In the genomic region with DNA sequence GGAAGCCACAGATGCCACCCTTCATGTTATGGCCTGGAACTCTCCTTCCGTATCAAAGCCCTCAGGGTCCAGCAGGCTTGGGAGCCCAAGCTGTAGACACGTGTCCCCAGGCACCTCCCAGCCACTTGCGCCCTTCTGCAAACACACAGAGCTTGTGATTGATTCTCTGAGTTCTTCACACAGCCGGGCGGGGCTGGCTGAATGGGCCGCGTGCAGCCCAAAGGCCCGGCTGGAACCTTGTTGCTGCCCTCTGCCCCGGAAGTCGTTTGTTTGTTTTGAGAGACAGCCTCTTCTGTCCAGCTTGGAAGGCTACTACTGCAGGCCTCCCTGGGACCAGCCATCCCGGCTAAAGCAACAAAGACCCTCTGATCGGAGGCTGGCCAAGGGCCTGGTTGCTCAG, we compare ENCODE assay signal across 8 mouse cellular contexts.
DNase-seq lines count a peak whose midpoint lies in the region; ATAC-seq and TF ChIP-seq lines count a peak whose summit lies in the region.

No protein-coding gene starts in this region.

- TF ChIP-seq CTCF in liver, adult 2 months (IDR thresholded peaks at IDR 0.05; ENCODE audit: low read depth, low read length): no peak
- no peak for TF ChIP-seq CTCF in midbrain, postnatal 0 days (IDR thresholded peaks at IDR 0.05)

- no peak overlapping the region for H3K9ac ChIP-seq in hindbrain, embryonic 14.5 days
- H3K9ac ChIP-seq in liver, adult 2 months (ENCODE audit: low read depth, low read length): 0 out of 2 replicates have a peak overlapping the region, but pooled peaks have one; percentile 10
- H3K9ac ChIP-seq in stomach, embryonic 16.5 days (ENCODE audit: low read length): peak overlapping the region; percentile 49
- H3K9ac ChIP-seq in midbrain, postnatal 0 days (replicated peaks; ENCODE audit: low read length, poor library complexity, severe bottlenecking): no peak overlapping the region

- no peaks in the 10 kb centered on the region for H3K79me2 ChIP-seq in liver, adult 2 months (ENCODE audit: control insufficient read depth, insufficient read depth, low read length)

- peak; percentile 29 for DNase-seq in thymus, postnatal 14 days
- DNase-seq in thymus, postnatal 36 days: no peak
- no peak for DNase-seq in hindbrain, embryonic 14.5 days (ENCODE audit: low spot score)
- DNase-seq in liver, adult 2 months (ENCODE audit: extremely low read depth, low read depth, low spot score): peak; percentile 93
- DNase-seq in midbrain, postnatal 0 days (ENCODE audit: low spot score): no peak
- no peak for DNase-seq in gastrocnemius, postnatal 36 days
- no peak for DNase-seq in layer of hippocampus, postnatal 14 days (ENCODE audit: low spot score in 2 of 2)

- H3K36me3 ChIP-seq in hindbrain, embryonic 14.5 days (replicated peaks; ENCODE audit: control insufficient read depth, insufficient read depth): no peaks in the 10 kb centered on the region
- no peaks in the 10 kb centered on the region for H3K36me3 ChIP-seq in liver, adult 2 months (ENCODE audit: control insufficient read depth, insufficient read depth, low read length)
- no peaks in the 10 kb centered on the region for H3K36me3 ChIP-seq in stomach, embryonic 16.5 days (ENCODE audit: control insufficient read depth, insufficient read depth, low read length)
- H3K36me3 ChIP-seq in midbrain, postnatal 0 days (ENCODE audit: insufficient read depth, low read length): no peaks in the 10 kb centered on the region

- intact Hi-C loops in gastrocnemius, postnatal 36 days (cut with DNase I): no loop called here

- H3K27ac ChIP-seq in hindbrain, embryonic 14.5 days: peak overlapping the region; percentile 32; the same call in 1 of the 2 replicates
- H3K27ac ChIP-seq in liver, adult 2 months (replicated peaks; ENCODE audit: insufficient read depth, low read depth, low read length): peak overlapping the region; percentile 87
- H3K27ac ChIP-seq in stomach, embryonic 16.5 days (ENCODE audit: low read length): peak overlapping the region; percentile 54; the same call in 1 of the 2 replicates
- no peak overlapping the region for H3K27ac ChIP-seq in midbrain, postnatal 0 days (ENCODE audit: low read depth, low read length)

- 10% methylated on average over 12 of the region's 12 CpGs for WGBS in hindbrain, embryonic 14.5 days
- WGBS in liver, adult 2 months: 10% methylated on average over 12 of the region's 12 CpGs
- 16% methylated on average over 12 of the region's 12 CpGs for WGBS in stomach, embryonic 16.5 days
- 51% methylated on average over 12 of the region's 12 CpGs for WGBS in midbrain, postnatal 0 days

- H3K4me1 ChIP-seq in hindbrain, embryonic 14.5 days (replicated peaks; ENCODE audit: control insufficient read depth, insufficient read depth, low read length): peaks cover 8% of the 10 kb centered on the region
- H3K4me1 ChIP-seq in liver, adult 2 months (ENCODE audit: control insufficient read depth, insufficient read depth, low read length): peaks cover 27% of the 10 kb centered on the region
- H3K4me1 ChIP-seq in stomach, embryonic 16.5 days (ENCODE audit: control insufficient read depth, insufficient read depth, low read length): peaks cover 20% of the 10 kb centered on the region
- H3K4me1 ChIP-seq in midbrain, postnatal 0 days (ENCODE audit: insufficient read depth, low read length): no peaks in the 10 kb centered on the region

- no peak overlapping the region for H3K4me3 ChIP-seq in hindbrain, embryonic 14.5 days (replicated peaks; ENCODE audit: low read length)
- no peak overlapping the region for H3K4me3 ChIP-seq in liver, adult 2 months (ENCODE audit: insufficient read depth, low read depth, low read length)
- H3K4me3 ChIP-seq in stomach, embryonic 16.5 days (replicated peaks; ENCODE audit: low read length): no peak overlapping the region
- H3K4me3 ChIP-seq in midbrain, postnatal 0 days (ENCODE audit: low read depth, low read length): no peak overlapping the region

- no peaks in the 10 kb centered on the region for H3K27me3 ChIP-seq in hindbrain, embryonic 14.5 days (ENCODE audit: control insufficient read depth, insufficient read depth, low read length)
- H3K27me3 ChIP-seq in liver, adult 2 months (ENCODE audit: control insufficient read depth, insufficient read depth, low read length): no peaks in the 10 kb centered on the region
- H3K27me3 ChIP-seq in stomach, embryonic 16.5 days (ENCODE audit: control insufficient read depth, insufficient read depth, low read length): no peaks in the 10 kb centered on the region
- no peaks in the 10 kb centered on the region for H3K27me3 ChIP-seq in midbrain, postnatal 0 days (ENCODE audit: insufficient read depth, low read length)

- TF ChIP-seq POLR2A in liver, adult 2 months (IDR thresholded peaks at IDR 0.05; ENCODE audit: extremely low read depth, insufficient read depth, low read length): no peak

- ATAC-seq in hindbrain, embryonic 14.5 days (ENCODE audit: low FRiP score): 0 out of 2 replicates have a peak, but pooled peaks have one; percentile 31
- peak; percentile 41; the same call in 1 of the 2 replicates for ATAC-seq in stomach, embryonic 16.5 days (ENCODE audit: insufficient read depth, low FRiP score)
- ATAC-seq in midbrain, postnatal 0 days (ENCODE audit: low FRiP score): no peak

- no peaks in the 10 kb centered on the region for H3K9me3 ChIP-seq in hindbrain, embryonic 14.5 days (ENCODE audit: control insufficient read depth, low read length)
- H3K9me3 ChIP-seq in stomach, embryonic 16.5 days (replicated peaks; ENCODE audit: control insufficient read depth, low read length): no peaks in the 10 kb centered on the region
- H3K9me3 ChIP-seq in midbrain, postnatal 0 days (ENCODE audit: low read length): no peaks in the 10 kb centered on the region

- H3K4me2 ChIP-seq in hindbrain, embryonic 14.5 days (replicated peaks): no peak overlapping the region
- peak overlapping the region; percentile 13; the same call in 1 of the 2 replicates for H3K4me2 ChIP-seq in stomach, embryonic 16.5 days (ENCODE audit: low read depth, low read length)
- no peak overlapping the region for H3K4me2 ChIP-seq in midbrain, postnatal 0 days (ENCODE audit: low read depth, low read length, poor library complexity, severe bottlenecking)

Comparison
In these comparisons a context has a peak if more than half of its experiments do, and no peak if none do; other contexts are left out.
1. DNase-seq: peak in thymus, postnatal 14 days (single experiment) and liver, adult 2 months (single experiment); none in thymus, postnatal 36 days (0 of 2), hindbrain, embryonic 14.5 days (single experiment), midbrain, postnatal 0 days (single experiment), gastrocnemius, postnatal 36 days (0 of 2) and layer of hippocampus, postnatal 14 days (0 of 2).
2. H3K9ac ChIP-seq: peak in liver, adult 2 months (single experiment) and stomach, embryonic 16.5 days (single experiment); none in hindbrain, embryonic 14.5 days (single experiment) and midbrain, postnatal 0 days (single experiment).